Mouse (Mus musculus) lung, postnatal 14 days (tissue): ENCODE results near the gene Olfr631.
"Not testable (repeated sequence)": the region's sequence is repeated elsewhere in the genome, so short reads cannot be mapped to it uniquely, and the experiment has no call there.

Source experiments
- DNase-seq: peaks from one replicate; pipeline ENCODE4 v3.0.0; 2021

The Olfr631 gene

DNA sequence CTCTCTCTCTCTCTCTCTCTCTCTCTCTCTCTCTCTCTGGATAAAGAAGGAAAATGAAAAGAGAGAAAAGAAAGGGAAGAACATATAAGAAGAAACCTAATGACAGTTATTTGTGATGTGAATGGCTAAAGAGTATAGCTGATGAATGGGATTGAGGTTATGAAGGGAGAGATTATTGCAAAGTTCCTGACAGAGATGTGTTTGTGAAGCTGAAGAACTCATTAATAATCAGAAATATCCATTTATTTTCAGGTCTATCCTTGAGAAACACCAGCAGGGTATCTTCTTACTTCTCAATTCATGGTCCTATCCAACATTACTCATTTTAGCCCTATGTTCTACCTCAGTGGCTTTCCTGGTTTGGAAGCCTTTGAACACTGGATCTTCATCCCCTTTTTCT lies at the start of gene Olfr631:
Gene Olfr631, plus strand, starts transcription at position 301 of the 400 bp plus-strand sequence.
- no peak for DNase-seq

DNA sequence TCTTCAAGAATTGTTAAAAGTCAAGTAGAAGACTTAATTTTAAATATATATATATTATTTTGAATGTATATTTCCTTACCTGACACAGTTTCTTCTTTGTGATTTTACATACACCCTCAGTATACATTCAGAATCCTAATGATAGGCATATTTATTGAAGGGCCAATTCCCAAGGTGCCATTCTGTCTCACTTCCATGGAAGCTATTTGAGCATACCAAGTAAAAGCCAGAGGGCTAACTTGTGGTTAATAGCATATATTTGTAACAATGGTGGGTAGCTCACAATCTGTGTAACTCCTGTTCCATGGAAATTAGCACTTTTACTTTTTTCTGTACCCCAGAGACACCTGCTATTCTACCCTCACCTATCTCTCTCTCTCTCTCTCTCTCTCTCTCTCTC lies 42.5 kb upstream of the Olfr631 start, which contains the start of gene Olfr66:
Gene Olfr66, minus strand, starts transcription at position 101 of the 400 bp plus-strand sequence.
- no peak for DNase-seq

DNA sequence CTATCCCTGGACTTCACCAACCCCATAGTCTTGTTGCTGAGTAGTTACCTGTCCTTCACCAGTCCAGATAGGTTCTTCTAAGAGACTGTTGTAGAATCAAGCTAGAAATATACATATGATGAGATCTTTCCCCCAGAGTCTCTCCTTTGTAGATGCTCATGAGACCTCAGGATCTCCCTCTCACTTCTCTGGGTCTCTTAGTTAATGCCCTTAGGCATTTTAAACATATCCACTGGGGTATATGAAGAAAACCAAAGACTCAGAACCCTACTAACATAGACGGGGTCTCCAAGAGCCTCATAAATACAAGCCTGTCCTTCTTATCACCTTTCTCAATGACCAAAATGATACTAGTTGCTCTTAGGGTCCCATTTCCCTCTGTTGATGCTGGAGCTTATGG lies 34.2 kb upstream of the Olfr631 start, which contains the start of gene Olfr64:
Gene Olfr64, minus strand, starts transcription at position 101 of the 400 bp plus-strand sequence.
- no peak for DNase-seq

DNA sequence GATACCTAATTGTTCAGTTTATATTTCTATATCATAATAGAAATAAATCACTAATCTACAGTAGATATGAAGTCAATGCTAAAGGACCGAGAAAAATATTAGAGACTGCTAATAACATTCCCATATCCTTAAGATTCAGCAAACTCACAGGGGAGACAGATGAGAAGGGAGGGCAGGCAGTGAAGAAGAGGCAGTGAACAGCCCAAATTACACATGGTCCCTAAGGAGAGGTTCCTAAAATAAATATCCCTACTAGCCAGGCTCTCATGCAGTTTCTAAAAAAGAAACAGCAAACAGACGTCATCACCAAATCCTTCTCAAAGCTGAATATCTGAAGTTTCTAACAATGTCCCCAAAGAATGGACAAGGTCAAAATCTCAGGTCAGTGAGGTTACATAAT lies 25.4 kb upstream of the Olfr631 start, which contains the start of gene Olfr65:
Gene Olfr65, plus strand, starts transcription at position 301 of the 400 bp plus-strand sequence.
- no peak for DNase-seq

DNA sequence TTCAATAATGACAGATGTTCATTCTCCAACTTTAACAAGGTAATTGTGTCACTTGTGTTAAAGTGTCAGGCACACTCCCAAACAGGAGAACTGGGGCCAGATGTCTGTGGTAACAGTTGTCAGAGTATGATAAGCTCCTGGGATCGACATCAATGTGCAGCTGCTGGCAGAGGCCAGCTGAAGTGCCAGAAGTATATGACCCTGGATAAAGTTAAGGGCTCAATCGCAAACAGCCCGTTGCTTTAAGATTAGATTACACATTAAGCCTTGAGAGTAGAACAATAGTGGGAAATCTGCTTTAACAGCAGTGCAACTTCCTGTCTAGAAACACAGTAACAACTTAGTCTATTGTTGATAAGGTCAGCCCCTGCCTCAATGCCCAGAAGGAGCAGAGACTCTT lies 18.6 kb upstream of the Olfr631 start:
- no peak for DNase-seq

DNA sequence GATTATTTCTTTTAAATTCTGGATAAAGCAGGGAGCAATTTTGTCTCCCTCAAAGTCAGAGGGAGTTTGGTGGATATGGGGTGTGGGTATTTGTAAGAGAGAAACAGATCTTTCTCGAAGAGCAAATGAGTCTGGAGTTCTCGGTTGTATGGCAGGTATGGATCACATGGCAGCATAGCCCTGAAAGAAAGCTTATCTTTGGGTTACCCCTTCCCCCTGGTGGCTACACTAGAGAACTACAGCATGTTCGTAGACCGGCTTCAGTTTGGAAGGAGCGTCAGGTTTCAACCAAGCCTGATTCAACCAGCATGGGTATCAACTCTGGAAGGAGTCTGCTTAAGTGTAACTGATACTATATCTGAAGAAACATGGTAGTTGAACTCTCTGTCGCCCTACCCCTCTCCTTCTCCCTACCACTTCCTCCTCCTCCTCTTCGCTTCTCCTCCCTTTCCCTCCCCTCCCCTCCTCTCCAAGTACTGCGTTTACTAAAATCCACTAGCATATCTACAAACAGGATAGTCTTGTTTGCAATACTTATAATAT lies 15.6 kb upstream of the Olfr631 start:
- DNase-seq: no peak

DNA sequence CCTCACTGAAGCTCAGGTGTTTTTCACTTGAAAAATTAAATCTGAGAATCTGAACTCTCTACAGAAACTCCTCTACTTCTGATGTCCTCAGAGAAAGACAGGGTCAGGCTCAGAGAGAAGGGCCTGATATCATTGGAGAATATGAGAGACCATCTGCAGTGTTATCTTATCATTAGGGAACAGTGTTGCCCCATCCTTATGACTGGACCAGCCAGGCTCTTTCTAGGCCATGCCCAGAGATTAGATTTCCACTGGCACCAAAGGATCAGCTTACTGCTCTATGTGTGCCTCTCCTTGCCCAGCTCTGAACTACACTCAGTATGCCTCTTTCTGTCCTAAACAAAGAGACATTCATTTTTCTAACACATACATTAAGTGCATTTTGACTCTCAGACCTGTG lies 13.3 kb upstream of the Olfr631 start:
- no peak for DNase-seq

DNA sequence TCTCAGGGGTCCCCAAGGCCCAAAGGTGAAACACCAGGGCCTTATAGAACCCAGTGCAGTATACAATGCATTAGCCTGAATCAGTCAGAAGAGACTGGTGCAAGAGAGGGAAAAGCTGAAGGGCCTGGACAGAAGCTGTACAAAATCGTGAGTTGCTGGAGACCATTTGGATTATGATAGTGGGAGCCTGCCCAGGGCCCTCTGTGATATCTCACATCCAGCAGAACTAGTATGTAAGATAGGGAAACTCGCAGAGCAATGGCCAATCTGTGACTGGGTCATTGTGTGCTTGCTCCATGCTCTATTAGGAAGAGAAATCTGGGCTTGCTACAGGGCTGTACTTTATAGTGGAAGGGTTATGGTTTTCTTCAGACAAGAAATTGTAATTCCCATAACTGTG lies 5.6 kb downstream of the Olfr631 start, which contains the start of gene Olfr632:
Gene Olfr632, plus strand, starts transcription at position 84 of the 400 bp plus-strand sequence.
- DNase-seq: no peak

DNA sequence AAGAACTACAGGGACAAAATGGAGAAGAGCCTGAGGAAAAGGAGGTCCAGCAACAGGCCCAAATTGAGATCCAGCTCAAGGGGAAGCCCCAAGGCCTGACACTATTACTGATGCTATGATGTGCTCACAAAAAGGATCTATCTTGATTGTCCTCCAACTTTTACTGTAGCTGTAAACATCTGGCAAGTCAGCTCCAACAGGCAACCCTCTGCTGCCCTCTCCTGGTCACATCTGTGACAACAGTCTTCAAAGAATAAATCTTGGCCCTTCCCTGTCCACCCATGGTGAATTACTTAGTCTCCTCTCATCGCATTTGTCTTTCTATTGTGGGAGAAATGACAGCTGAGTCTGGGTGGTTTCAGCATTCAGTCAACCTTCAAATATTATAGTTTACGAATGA lies 14.1 kb downstream of the Olfr631 start:
- DNase-seq: peak; percentile 27

DNA sequence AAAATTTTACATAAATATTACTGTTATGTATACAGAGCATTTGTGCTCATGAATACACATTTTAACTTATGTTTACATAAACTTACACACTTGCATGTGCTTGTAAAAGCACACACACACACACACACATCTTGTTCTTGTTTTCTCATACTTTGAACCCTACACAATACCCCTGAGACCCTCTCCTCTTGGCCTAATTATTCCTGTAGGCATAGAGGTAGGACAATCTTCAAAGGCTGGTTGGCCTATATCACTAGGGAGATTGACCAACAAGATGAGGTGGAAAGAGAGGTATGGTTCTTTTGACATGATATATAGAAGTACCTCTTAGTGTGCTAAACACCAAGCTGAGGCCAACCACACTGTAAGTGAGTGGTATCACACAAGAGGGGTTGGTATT lies 15.5 kb downstream of the Olfr631 start, which contains the start of gene Olfr633:
Gene Olfr633, plus strand, starts transcription at position 301 of the 400 bp plus-strand sequence.
- DNase-seq: no peak

DNA sequence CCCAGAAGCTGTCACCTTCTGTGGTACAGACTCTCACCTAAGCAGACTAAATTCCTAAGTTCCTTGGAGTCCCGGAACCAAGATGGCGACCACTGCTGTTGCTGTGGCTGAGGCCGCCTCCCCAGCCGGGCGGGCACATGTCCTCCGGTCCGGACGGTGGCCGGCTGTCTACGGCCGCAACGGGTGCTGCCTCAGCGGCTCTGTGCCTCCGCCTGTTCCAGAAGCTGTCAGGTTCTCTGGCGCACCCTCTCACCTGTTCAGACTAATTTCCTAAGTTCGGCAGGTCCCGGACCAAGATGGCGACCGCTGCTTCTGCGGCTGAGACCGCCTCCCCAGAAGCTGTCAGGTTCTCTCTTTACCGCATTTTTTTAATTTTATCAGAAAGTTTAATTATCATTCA lies 38.2 kb downstream of the Olfr631 start:
- not testable (repeated sequence) for DNase-seq

DNA sequence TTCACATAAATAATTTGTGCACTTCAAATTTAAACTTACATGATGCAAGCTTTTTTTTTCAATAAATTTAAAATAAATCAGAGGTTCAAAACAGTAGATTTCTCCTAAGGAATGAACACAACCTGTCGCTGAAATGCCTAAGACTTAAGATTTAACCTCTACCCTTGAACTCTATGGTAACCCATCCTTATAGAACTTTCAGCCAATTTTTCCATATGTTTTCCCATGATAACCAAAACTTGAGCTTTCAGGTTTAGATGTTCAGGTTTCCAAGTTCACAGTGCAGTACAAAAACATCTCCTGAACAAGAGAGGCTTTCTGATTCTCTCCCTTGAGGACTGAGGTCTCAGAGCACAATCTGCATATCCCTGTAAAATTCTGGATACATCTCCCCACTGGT lies 42.2 kb downstream of the Olfr631 start, which contains the start of gene Olfr635:
Gene Olfr635, plus strand, starts transcription at position 301 of the 400 bp plus-strand sequence.
- DNase-seq: no peak

DNA sequence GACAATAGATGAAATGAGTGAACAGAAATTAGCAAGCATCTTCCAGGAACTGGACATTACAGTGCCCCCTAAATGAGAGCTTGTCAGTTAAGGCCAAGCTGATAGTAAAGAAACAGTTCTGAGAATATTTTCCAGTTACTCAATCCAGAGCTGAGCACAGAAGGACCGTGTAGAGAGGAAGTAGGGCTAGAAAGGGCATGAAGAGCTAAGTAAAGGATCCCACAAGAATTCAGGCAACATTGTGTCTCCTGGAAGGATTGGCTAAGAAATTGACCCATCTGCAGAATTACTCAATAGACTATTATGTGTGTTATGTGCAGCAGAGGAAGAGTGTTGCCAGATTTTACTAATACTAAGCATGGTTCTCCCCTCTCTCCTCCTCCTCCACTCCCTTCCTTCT lies 43.2 kb downstream of the Olfr631 start:
- no peak for DNase-seq
